Mouse (Mus musculus) v-Abl transformed pro-B cells (cell line): ENCODE measurements around the gene Kdelc2.

Experiments used
- in situ Hi-C, 2 experiments: fragments of 400-800 bp; cut with MboI; formaldehyde crosslinking; loops; one replicate each; pipeline ENCODE4 v1.15.1; 2025; ENCODE audit not compliant: unreplicated experiment in 2 of 2

Gene Kdelc2

GRCm38 (mm10) chr9:53435830-53436570, 52.2 kb downstream of the Kdelc2 start:
- in situ Hi-C loops: no loop called here

DNA sequence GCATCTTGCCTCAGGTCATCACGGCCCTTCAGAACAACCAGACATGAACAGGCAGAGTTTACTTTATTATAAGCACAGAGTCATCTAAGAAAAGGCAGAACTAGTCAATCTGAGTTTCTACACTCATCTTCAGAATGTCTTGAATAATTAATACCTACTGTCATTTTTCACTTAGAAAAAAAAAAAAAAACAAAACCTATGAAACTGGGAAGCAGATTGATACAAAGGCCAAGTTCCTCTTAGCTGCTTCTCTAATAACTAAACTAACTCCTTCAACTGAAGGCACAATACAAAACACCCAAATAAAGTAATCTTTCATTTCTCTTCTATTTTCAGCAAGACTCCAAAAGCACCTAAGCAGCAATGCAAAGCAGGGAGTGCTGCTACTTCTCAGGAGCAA, 66.8 kb downstream of the Kdelc2 start:
- in situ Hi-C loops: no loop called here
